16 mouse cellular contexts compared by ENCODE assay signal in genomic region chr19:23875819-23876218, GRCm38 (mm10).
"Had no signal": no experiment of that assay in that cellular context is flagged by ENCODE, and none has a peak within 500 bp of the region (broad histone marks: within the 10 kb centered on the region; RNA-seq: fewer than 3 reads in every experiment).

No protein-coding gene starts in this region.

- H3K27me3 ChIP-seq: neural tube, embryonic 13.5 days; neural tube, embryonic 15.5 days; stomach, embryonic 15.5 days had no signal

- DNase-seq: retina, postnatal 1 day; right cerebral cortex, adult 18-20 months; right cerebral cortex, postnatal 14 days; right cerebral cortex, postnatal 25 days; right cerebral cortex, postnatal 4 days; spleen, adult 18-20 months; thymus, adult 18-20 months; thymus, adult 2 months; thymus, postnatal 14 days; thymus, postnatal 25 days; thymus, postnatal 36 days; thymus, postnatal 4 days had no signal

- H3K4me1 ChIP-seq: stomach, embryonic 15.5 days had no signal

- H3K27ac ChIP-seq: neural tube, embryonic 13.5 days; neural tube, embryonic 15.5 days; stomach, embryonic 15.5 days; stomach, postnatal 0 days had no signal

- H3K4me2 ChIP-seq: neural tube, embryonic 13.5 days; neural tube, embryonic 15.5 days; stomach, embryonic 15.5 days had no signal

- H3K9me3 ChIP-seq: neural tube, embryonic 13.5 days; neural tube, embryonic 15.5 days; stomach, embryonic 15.5 days had no signal

- H3K4me3 ChIP-seq: neural tube, embryonic 13.5 days; neural tube, embryonic 15.5 days; stomach, embryonic 15.5 days had no signal

- H3K9ac ChIP-seq: neural tube, embryonic 13.5 days; neural tube, embryonic 15.5 days; stomach, embryonic 15.5 days had no signal

- H3K36me3 ChIP-seq: neural tube, embryonic 13.5 days; neural tube, embryonic 15.5 days; stomach, embryonic 15.5 days had no signal
